Comparison of ENCODE assay signal across 7 mouse cellular contexts in the genomic region with DNA sequence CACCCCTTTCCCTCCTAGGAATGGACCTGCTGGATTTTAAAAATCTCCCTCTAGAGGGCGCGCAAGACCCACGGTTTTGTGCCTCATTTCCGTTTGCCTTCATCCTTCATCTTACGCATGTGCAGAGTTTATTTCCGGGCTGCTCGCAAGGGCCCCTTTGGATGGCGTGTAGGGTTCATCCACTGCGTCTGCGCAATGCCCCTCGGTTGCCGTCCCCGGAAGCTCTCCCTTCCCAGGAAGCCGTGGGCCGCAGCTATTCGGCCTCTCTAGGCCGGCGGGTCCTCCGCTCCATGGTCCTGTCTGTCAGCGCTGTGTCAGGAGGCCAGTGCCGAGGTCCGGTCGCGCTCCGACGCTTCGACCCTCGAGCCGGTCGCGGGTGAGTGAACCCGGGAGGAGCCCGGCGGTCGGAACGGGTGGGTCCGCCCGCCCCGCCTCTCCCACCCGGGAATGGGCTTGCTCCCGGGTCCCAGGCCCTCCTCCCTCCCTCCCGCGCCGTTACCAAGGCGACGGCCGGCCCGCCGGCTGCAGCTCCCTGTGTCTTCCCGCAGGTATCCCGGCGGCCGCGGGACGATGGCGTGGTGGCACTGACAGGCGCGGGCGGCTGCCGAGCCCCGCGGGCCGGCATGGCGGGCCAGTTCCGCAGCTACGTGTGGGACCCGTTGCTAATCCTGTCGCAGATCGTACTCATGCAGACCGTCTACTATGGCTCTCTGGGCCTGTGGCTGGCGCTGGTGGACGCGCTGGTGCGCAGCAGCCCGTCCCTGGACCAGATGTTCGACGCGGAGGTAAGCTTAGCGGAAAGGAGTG. TPM values are rescaled to one million over a fixed set of nuclear protein-coding genes. Genes with fewer than 3 reads are reported as not detected.
DNase-seq lines count a peak whose midpoint lies in the region; ATAC-seq lines count a peak whose summit lies in the region.

A gene (plus strand): TSS at position 223 of the 807 bp plus-strand sequence.

- peak within 1 kb of the TSS; percentile 59 for H3K27ac ChIP-seq in intestine, embryonic 15.5 days
- peak within 1 kb of the TSS; percentile 91 for H3K27ac ChIP-seq in midbrain, embryonic 10.5 days (replicated peaks)

- H3K4me2 ChIP-seq in intestine, embryonic 15.5 days (replicated peaks) = peak within 1 kb of the TSS; percentile 65

- WGBS in intestine, embryonic 15.5 days = under 1% methylated on average over 79 of the region's 79 CpGs
- WGBS in midbrain, embryonic 10.5 days = under 1% methylated on average over 79 of the region's 79 CpGs

- H3K4me1 ChIP-seq in intestine, embryonic 15.5 days (replicated peaks) = peaks cover 13% of the 10 kb centered on the region
- peaks cover 35% of the 10 kb centered on the region for H3K4me1 ChIP-seq in midbrain, embryonic 10.5 days

- intact Hi-C loops in gastrocnemius, postnatal 36 days (cut with DNase I) = no loop called here
- intact Hi-C loops in left cerebral cortex, postnatal 25 days (cut with DNase I) = loop anchor here (2.0 to 5.0 kb wide), 2 partner anchors 26 to 56 kb away; a partner anchor contains a TSS

- peak; percentile 98 for DNase-seq in adrenal gland, adult 2 months
- DNase-seq in embryo, embryonic 11.5 days (ENCODE audit: low read depth, low spot score) = peak; percentile 95
- DNase-seq in gastrocnemius, postnatal 36 days = peak; percentile 91 to 93
- peak; percentile 96 to 99 for DNase-seq in left cerebral cortex, postnatal 25 days (ENCODE audit: low spot score in 2 of 2)
- peak; percentile 97 for DNase-seq in midbrain, embryonic 10.5 days (ENCODE audit: low spot score)
- DNase-seq in right cerebral cortex, postnatal 4 days = peak; percentile 91

- no peaks in the 10 kb centered on the region for H3K27me3 ChIP-seq in intestine, embryonic 15.5 days (replicated peaks)
- no peaks in the 10 kb centered on the region for H3K27me3 ChIP-seq in midbrain, embryonic 10.5 days (ENCODE audit: low read depth, poor library complexity, severe bottlenecking)

- peaks cover 9% of the 10 kb centered on the region for H3K36me3 ChIP-seq in intestine, embryonic 15.5 days
- H3K36me3 ChIP-seq in midbrain, embryonic 10.5 days = peaks cover 30% of the 10 kb centered on the region

- peak within 1 kb of the TSS; percentile 88 for H3K4me3 ChIP-seq in intestine, embryonic 15.5 days (replicated peaks)
- peak within 1 kb of the TSS; percentile 89 for H3K4me3 ChIP-seq in midbrain, embryonic 10.5 days

- H3K9ac ChIP-seq in intestine, embryonic 15.5 days = peak within 1 kb of the TSS; percentile 63

- H3K9me3 ChIP-seq in intestine, embryonic 15.5 days = no peaks in the 10 kb centered on the region
- no peaks in the 10 kb centered on the region for H3K9me3 ChIP-seq in midbrain, embryonic 10.5 days (replicated peaks)

- ATAC-seq in intestine, embryonic 15.5 days = peak; percentile 95

RNA-seq across cellular contexts. Expression of the gene that starts here (rescaled TPM):
- total RNA-seq in adrenal gland, adult 2 months (2021) = 1 to 10 TPM; 3.9 to 9.6 TPM
- 9.6 and 18.9 TPM in 2 replicates for polyA plus RNA-seq in adrenal gland, adult 2 months (2012; rRNA removed)
- total RNA-seq in gastrocnemius, postnatal 36 days (2021) = 1 to 10 TPM; 2.5 to 5.3 TPM
- 9.4 and 18.5 TPM in 2 replicates for polyA plus RNA-seq in intestine, embryonic 15.5 days (2015; fragmentation: Nextera tagmentation; extraction: Ambion mirVana)
- total RNA-seq in left cerebral cortex, postnatal 25 days (2021) = 10 to 100 TPM; 11.4 to 13.1 TPM
- polyA plus RNA-seq in midbrain, embryonic 10.5 days (2016; fragmentation: Nextera tagmentation; extraction: Ambion mirVana) = 3.7 and 3.9 TPM in 2 replicates

Comparison
In these comparisons a context has a peak if more than half of its experiments do, and no peak if none do; other contexts are left out.
1. Peak in every context shown above with its lines: DNase-seq, ATAC-seq, H3K4me3 ChIP-seq and H3K27ac ChIP-seq.